Mouse (Mus musculus) neural tube, embryonic 11.5 days (tissue): ENCODE results near the gene 1190002N15Rik. TPM values are rescaled to one million over a fixed set of nuclear protein-coding genes. Genes with fewer than 3 reads are reported as not detected.

Experiments used
- ATAC-seq: fragments of 200-750 bp; cut with Nextera tagmentation; 2 replicates; pipeline ENCODE4 v1.8.0; 2017; ENCODE audit warnings: moderate number of reproducible peaks, mild to moderate bottlenecking, moderate TSS enrichment, moderate library complexity; ENCODE audit not compliant: insufficient read depth, low FRiP score, low TSS enrichment
- DNase-seq: peaks from one replicate; pipeline ENCODE4 v3.0.0-alpha.2; 2015; ENCODE audit warnings: low spot score
- H3K27ac ChIP-seq: fragments of 300-500 bp; sonication (generic); 2 replicates; pipeline ENCODE4 v1.5.1; 2014; ENCODE audit warnings: low read depth, mild to moderate bottlenecking, low read length
- H3K27me3 ChIP-seq: fragments of 300-500 bp; sonication (generic); 2 replicates; pipeline ENCODE4 v1.6.1; 2014; ENCODE audit warnings: mild to moderate bottlenecking, low read length, mixed read lengths; ENCODE audit not compliant: control insufficient read depth, insufficient read depth
- H3K36me3 ChIP-seq: fragments of 300-500 bp; sonication (generic); 2 replicates; pipeline ENCODE4 v1.6.1; 2014; ENCODE audit warnings: mild to moderate bottlenecking, low read length, moderate library complexity, mixed read lengths; ENCODE audit not compliant: control insufficient read depth, insufficient read depth
- H3K4me1 ChIP-seq: fragments of 300-500 bp; sonication (generic); 2 replicates; pipeline ENCODE4 v1.6.1; 2014; ENCODE audit warnings: low read length, mixed read lengths; ENCODE audit not compliant: control insufficient read depth, insufficient read depth
- H3K4me2 ChIP-seq: fragments of 300-500 bp; sonication (generic); 2 replicates; pipeline ENCODE4 v1.6.1; 2014; ENCODE audit warnings: low read depth, mild to moderate bottlenecking, moderate library complexity
- H3K4me3 ChIP-seq: fragments of 300-500 bp; sonication (generic); 2 replicates; pipeline ENCODE4 v1.5.1; 2014; ENCODE audit warnings: low read depth, low read length
- H3K9ac ChIP-seq: fragments of 300-500 bp; sonication (generic); 2 replicates; pipeline ENCODE4 v1.6.1; 2014; ENCODE audit warnings: mild to moderate bottlenecking, low read length
- H3K9me3 ChIP-seq: fragments of 300-500 bp; sonication (generic); 2 replicates; pipeline ENCODE4 v1.6.1; 2016; ENCODE audit warnings: low read length; ENCODE audit not compliant: control insufficient read depth
- WGBS: fragments of 180-500 bp; shearing (Covaris S2); extraction: QIAGEN DNeasy Blood & Tissue Kit; methylation state at CpG from one replicate; pipeline ENCODE4 v1.1.7; 2014; 5-methylcytosine and 5-hydroxymethylcytosine counted together
- polyA plus RNA-seq: library from polyadenylated mRNA; unstranded; fragments of >200 nt; fragmentation: Nextera tagmentation; extraction: Ambion mirVana; gene quantifications from 2 replicates; pipeline ENCODE4 v1.2.1, GENCODE M21; 2014

Gene 1190002N15Rik
- polyA plus RNA-seq, 1 experiment from 2014 or later = 34.2 TPM

- Histone ChIP-seq H3K4me3 (no peak overlapping the region), H3K4me2 (no peak overlapping the region), H3K9me3 (no peaks in the 10 kb centered on the region), H3K4me1 (no peaks in the 10 kb centered on the region), H3K27me3 (no peaks in the 10 kb centered on the region), H3K36me3 (no peaks in the 10 kb centered on the region), H3K9ac (no peak overlapping the region), H3K27ac (no peak overlapping the region)
- 82% methylated on average over 9 of the region's 9 CpGs for WGBS
- DNase-seq (no peak), ATAC-seq (no peak)
Measured at GRCm38 (mm10) chr9:94491467-94491866, 46.4 kb downstream of the 1190002N15Rik start.

- Histone ChIP-seq H3K4me2 (no peak overlapping the region), H3K4me3 (no peak overlapping the region), H3K4me1 (no peaks in the 10 kb centered on the region), H3K27ac (no peak overlapping the region), H3K27me3 (no peaks in the 10 kb centered on the region), H3K36me3 (no peaks in the 10 kb centered on the region), H3K9ac (no peak overlapping the region), H3K9me3 (no peaks in the 10 kb centered on the region)
- no peak for ATAC-seq
- WGBS = 79% methylated on average over 2 of the region's 2 CpGs
- no peak for DNase-seq
Measured at GRCm38 (mm10) chr9:94487976-94488375, 49.9 kb downstream of the 1190002N15Rik start.

DNA sequence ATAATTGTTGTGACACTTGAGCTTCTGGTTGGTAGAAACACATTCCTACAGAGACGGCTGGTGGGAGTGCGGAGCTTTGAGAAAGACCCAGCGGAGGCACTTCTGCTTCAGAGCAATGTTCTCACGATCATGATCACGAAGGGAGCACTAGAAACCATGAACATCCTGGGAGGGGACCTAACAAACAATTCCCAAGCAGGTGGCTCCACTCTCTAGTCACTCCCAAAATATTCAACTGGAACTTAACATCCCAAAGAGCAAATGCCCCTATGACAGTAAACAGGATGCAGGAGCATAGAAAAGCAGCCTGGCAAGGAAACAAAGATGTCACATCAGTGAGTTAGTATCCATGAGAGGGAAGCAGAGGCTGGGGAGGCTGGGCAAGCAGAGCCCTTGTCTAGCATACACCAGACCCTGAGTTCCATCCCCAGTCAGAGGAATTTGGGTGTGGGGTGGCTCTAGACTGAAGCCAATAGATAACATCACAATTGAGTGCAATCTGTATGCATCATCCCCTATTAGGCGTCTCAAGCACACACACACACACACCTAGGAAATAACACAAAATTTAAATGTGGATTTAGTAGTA is 54.5 kb downstream of the 1190002N15Rik start:
- Histone ChIP-seq H3K36me3 (no peaks in the 10 kb centered on the region), H3K27ac (no peak overlapping the region)

GRCm38 (mm10) chr9:94482215-94482975 is 55.5 kb downstream of the 1190002N15Rik start:
- Histone ChIP-seq H3K27me3 (no peaks in the 10 kb centered on the region), H3K4me1 (no peaks in the 10 kb centered on the region), H3K36me3 (no peaks in the 10 kb centered on the region), H3K4me3 (no peak overlapping the region), H3K9me3 (no peaks in the 10 kb centered on the region), H3K27ac (no peak overlapping the region), H3K9ac (no peak overlapping the region), H3K4me2 (no peak overlapping the region)
- ATAC-seq (peak; percentile 23; the same call in 1 of the 2 replicates), DNase-seq (no peak)
- 80% methylated on average over 10 of the region's 10 CpGs for whole genome bisulfite sequencing

More for the DNA sequence above, 54.5 kb downstream of the 1190002N15Rik start:
- WGBS = 87% methylated on average over 6 of the region's 6 CpGs
- Histone ChIP-seq H3K27me3 (no peaks in the 10 kb centered on the region), H3K4me1 (no peaks in the 10 kb centered on the region), H3K9ac (no peak overlapping the region), H3K4me2 (no peak overlapping the region), H3K9me3 (no peaks in the 10 kb centered on the region), H3K4me3 (no peak overlapping the region)
- no peak for DNase-seq
- ATAC-seq = no peak

- no peak overlapping the region for H3K4me2 ChIP-seq
- ATAC-seq = no peak
- H3K9me3 ChIP-seq = no peaks in the 10 kb centered on the region
- no peaks in the 10 kb centered on the region for H3K36me3 ChIP-seq
- no peak overlapping the region for H3K9ac ChIP-seq
- no peak overlapping the region for H3K4me3 ChIP-seq
- 89% methylated on average over 16 of the region's 16 CpGs for WGBS
- no peak overlapping the region for H3K27ac ChIP-seq
- H3K4me1 ChIP-seq = no peaks in the 10 kb centered on the region
- no peak for DNase-seq
- no peaks in the 10 kb centered on the region for H3K27me3 ChIP-seq
Measured at GRCm38 (mm10) chr9:94481057-94481456, 56.8 kb downstream of the 1190002N15Rik start.

GRCm38 (mm10) chr9:94479382-94479781 is 58.5 kb downstream of the 1190002N15Rik start:
- no peaks in the 10 kb centered on the region for H3K9me3 ChIP-seq
- ATAC-seq (no peak), DNase-seq (no peak)
- no peaks in the 10 kb centered on the region for H3K27me3 ChIP-seq
- H3K27ac ChIP-seq = no peak overlapping the region
- 88% methylated on average over 6 of the region's 6 CpGs for WGBS
- H3K36me3 ChIP-seq = no peaks in the 10 kb centered on the region
- H3K4me3 ChIP-seq = no peak overlapping the region
- H3K9ac ChIP-seq = no peak overlapping the region
- no peak overlapping the region for H3K4me2 ChIP-seq
- no peaks in the 10 kb centered on the region for H3K4me1 ChIP-seq

DNA sequence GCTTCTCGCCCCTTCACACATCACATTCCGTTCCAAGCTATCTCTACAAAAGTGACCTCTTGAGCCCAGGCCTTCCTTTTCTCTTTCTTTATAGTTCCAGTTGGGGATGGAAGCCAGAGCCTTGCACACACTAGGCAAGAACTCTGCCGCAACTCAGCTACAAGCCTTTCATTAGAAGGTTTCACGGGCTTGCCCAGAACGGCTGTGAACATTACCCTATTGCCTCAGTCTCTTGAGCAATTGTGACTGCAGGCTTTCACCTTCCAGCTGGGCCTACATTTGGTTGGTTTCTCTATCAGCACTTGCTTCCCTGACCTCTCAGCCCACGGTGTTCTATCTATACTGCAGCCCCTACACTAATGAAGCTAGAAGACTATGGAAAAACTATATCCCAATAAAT is 58.9 kb downstream of the 1190002N15Rik start:
- H3K9me3 ChIP-seq = no peaks in the 10 kb centered on the region
- WGBS = 87% methylated on average over 6 of the region's 6 CpGs
- DNase-seq (no peak), ATAC-seq (no peak)
- no peaks in the 10 kb centered on the region for H3K27me3 ChIP-seq
- no peak overlapping the region for H3K4me3 ChIP-seq
- no peaks in the 10 kb centered on the region for H3K36me3 ChIP-seq
- no peak overlapping the region for H3K4me2 ChIP-seq
- no peak overlapping the region for H3K9ac ChIP-seq
- H3K4me1 ChIP-seq = no peaks in the 10 kb centered on the region
- no peak overlapping the region for H3K27ac ChIP-seq

- WGBS = 96% methylated on average over 1 of the region's 1 CpGs
- ATAC-seq = no peak
Measured at GRCm38 (mm10) chr9:94475973-94476372, 61.9 kb downstream of the 1190002N15Rik start.

DNA sequence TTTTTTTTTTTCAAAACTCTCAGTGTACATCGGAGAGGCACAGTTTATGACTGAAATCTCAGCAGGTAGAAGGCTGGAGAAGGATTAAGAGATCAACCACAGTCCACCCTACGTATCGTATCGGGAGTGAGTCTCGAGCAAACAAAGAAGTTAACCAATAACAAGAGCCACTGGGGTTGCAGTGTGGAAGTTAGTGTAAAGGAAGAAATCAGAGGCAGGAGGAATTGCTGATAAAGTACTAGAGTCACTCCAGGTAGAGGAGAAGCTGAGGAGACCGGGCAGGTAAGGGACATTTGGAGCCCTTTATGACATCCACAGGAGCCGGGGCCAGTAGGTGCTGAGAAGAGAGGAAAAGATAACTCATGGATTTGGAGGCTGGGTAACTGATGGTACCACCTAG is 64.0 kb downstream of the 1190002N15Rik start:
- no peak overlapping the region for H3K27ac ChIP-seq
- H3K4me3 ChIP-seq = no peak overlapping the region
- H3K4me1 ChIP-seq = no peaks in the 10 kb centered on the region
- no peak overlapping the region for H3K9ac ChIP-seq
- no peaks in the 10 kb centered on the region for H3K27me3 ChIP-seq
- H3K4me2 ChIP-seq = no peak overlapping the region
- H3K36me3 ChIP-seq = no peaks in the 10 kb centered on the region
- DNase-seq (no peak), ATAC-seq (no peak)
- WGBS = 85% methylated on average over 7 of the region's 7 CpGs
- H3K9me3 ChIP-seq = no peaks in the 10 kb centered on the region

More at GRCm38 (mm10) chr9:94475973-94476372, 61.9 kb downstream of the 1190002N15Rik start:
- H3K27me3 ChIP-seq = no peaks in the 10 kb centered on the region
- no peak overlapping the region for H3K9ac ChIP-seq
- no peak for DNase-seq
- no peak overlapping the region for H3K4me2 ChIP-seq
- H3K27ac ChIP-seq = no peak overlapping the region
- H3K9me3 ChIP-seq = no peaks in the 10 kb centered on the region
- no peak overlapping the region for H3K4me3 ChIP-seq
- no peaks in the 10 kb centered on the region for H3K4me1 ChIP-seq
- H3K36me3 ChIP-seq = no peaks in the 10 kb centered on the region
